Mouse (Mus musculus) C2C12 (cell line): ENCODE measurements around the gene Ntf3.

Source experiments
- CEBPB ChIP-seq: IDR thresholded peaks from one replicate; pipeline ENCODE4 v1.6.1; 2011; ENCODE audit warnings: low read depth, mild to moderate bottlenecking, control low read depth, moderate library complexity
- CTCF ChIP-seq: IDR thresholded peaks from one replicate; pipeline ENCODE4 v1.5.1; 2011; ENCODE audit not compliant: control insufficient read depth, insufficient read depth, insufficient read length
- MYOG ChIP-seq: IDR thresholded peaks from one replicate; pipeline ENCODE4 v1.6.1; 2011; ENCODE audit not compliant: control insufficient read depth, insufficient read length; ENCODE audit errors: extremely low read depth

GRCm38 (mm10) chr6:126102007-126102406, 64.7 kb downstream of the Ntf3 start:
- TF ChIP-seq CTCF (no peak), CEBPB (no peak), MYOG (no peak)
